In the genomic region with DNA sequence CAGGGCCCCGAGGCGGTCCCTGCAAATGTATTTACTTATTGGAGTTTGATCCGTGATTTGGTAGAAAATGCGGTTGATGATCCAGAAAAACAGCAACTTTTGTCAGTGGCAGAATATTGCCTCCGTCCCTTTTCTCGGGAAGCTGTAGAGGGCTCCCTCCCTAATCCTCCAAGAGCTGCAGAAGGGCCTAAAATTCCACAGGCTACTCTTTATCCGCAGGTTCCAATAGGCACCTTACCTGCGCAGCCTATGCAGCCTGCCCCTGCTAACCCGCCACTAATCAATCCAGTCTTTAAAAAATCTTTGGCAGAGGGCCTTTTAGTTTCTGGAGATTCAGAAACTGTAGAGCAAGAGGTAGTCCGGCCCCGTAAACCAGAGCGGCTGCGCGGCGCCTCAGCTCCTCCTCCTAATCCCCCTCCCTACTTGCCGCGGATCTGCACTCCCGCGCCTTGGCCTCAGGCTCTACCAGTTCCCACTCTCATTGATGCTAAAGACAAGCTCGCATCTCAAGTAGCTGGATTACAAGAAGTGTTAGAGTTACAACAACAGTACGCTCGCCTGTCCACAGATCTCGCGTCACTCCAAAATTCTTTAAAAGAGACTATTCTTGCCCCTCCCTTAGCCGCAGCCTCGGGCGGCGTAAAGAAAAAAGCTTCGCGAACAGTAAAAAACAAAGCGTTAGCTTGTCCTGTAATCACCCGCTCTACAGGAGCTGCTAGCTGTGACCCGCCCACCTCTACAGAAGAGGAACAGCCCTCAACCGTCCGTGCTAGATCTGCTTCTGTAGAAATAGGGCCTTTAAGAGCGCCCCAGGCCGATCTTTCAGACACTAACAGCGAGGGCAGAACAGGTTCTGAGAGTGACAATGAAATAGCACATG, we compare ENCODE assay signal across 8 mouse cellular contexts. TPM values are rescaled to one million over a fixed set of nuclear protein-coding genes. Genes with fewer than 3 reads are reported as not detected.
DNase-seq lines count a peak whose midpoint lies in the region; ATAC-seq and TF ChIP-seq lines count a peak whose summit lies in the region.

No protein-coding gene starts in this region.

- no peak for TF ChIP-seq EP300 in heart, adult 2 months (IDR thresholded peaks at IDR 0.05; ENCODE audit: insufficient read depth, low read depth, low read length)

- H3K4me3 ChIP-seq in embryonic facial prominence, embryonic 13.5 days = peak overlapping the region; percentile 48
- peak overlapping the region; percentile 56 for H3K4me3 ChIP-seq in heart, adult 2 months
- peak overlapping the region; percentile 45 for H3K4me3 ChIP-seq in limb, embryonic 15.5 days
- peak overlapping the region; percentile 43 for H3K4me3 ChIP-seq in midbrain, embryonic 16.5 days (ENCODE audit: low read depth, low read length)

- WGBS in embryonic facial prominence, embryonic 13.5 days = under 1% methylated on average over 38 of the region's 38 CpGs
- under 1% methylated on average over 38 of the region's 38 CpGs for WGBS in heart, adult 2 months
- under 1% methylated on average over 38 of the region's 38 CpGs for WGBS in limb, embryonic 15.5 days
- under 1% methylated on average over 38 of the region's 38 CpGs for WGBS in midbrain, embryonic 16.5 days

- H3K9ac ChIP-seq in embryonic facial prominence, embryonic 13.5 days = peak overlapping the region; percentile 74
- H3K9ac ChIP-seq in heart, adult 2 months (ENCODE audit: low read depth, low read length) = peak overlapping the region; percentile 70
- peak overlapping the region; percentile 26; the same call in 1 of the 2 replicates for H3K9ac ChIP-seq in limb, embryonic 15.5 days
- H3K9ac ChIP-seq in midbrain, embryonic 16.5 days (ENCODE audit: low read depth, low read length) = peak overlapping the region; percentile 60

- no peaks in the 10 kb centered on the region for H3K36me3 ChIP-seq in embryonic facial prominence, embryonic 13.5 days
- H3K36me3 ChIP-seq in heart, adult 2 months (ENCODE audit: control insufficient read depth, insufficient read depth, low read length) = no peaks in the 10 kb centered on the region
- H3K36me3 ChIP-seq in limb, embryonic 15.5 days = no peaks in the 10 kb centered on the region
- H3K36me3 ChIP-seq in midbrain, embryonic 16.5 days (ENCODE audit: control insufficient read depth, insufficient read depth, low read length) = no peaks in the 10 kb centered on the region

- H3K27ac ChIP-seq in embryonic facial prominence, embryonic 13.5 days = peak overlapping the region; percentile 93
- peak overlapping the region; percentile 48 for H3K27ac ChIP-seq in heart, adult 2 months
- H3K27ac ChIP-seq in limb, embryonic 15.5 days = peak overlapping the region; percentile 85
- H3K27ac ChIP-seq in midbrain, embryonic 16.5 days (ENCODE audit: low read length) = peak overlapping the region; percentile 73

- no peaks in the 10 kb centered on the region for H3K9me3 ChIP-seq in embryonic facial prominence, embryonic 13.5 days
- H3K9me3 ChIP-seq in limb, embryonic 15.5 days = no peaks in the 10 kb centered on the region
- no peaks in the 10 kb centered on the region for H3K9me3 ChIP-seq in midbrain, embryonic 16.5 days (replicated peaks; ENCODE audit: control insufficient read depth, low read length, poor library complexity, severe bottlenecking)

- H3K4me2 ChIP-seq in embryonic facial prominence, embryonic 13.5 days = peak overlapping the region; percentile 86
- H3K4me2 ChIP-seq in limb, embryonic 15.5 days = peak overlapping the region; percentile 82
- H3K4me2 ChIP-seq in midbrain, embryonic 16.5 days (ENCODE audit: low read length) = peak overlapping the region; percentile 79

- no peaks in the 10 kb centered on the region for H3K79me2 ChIP-seq in heart, adult 2 months (replicated peaks; ENCODE audit: control insufficient read depth, insufficient read depth, low read length)

- H3K27me3 ChIP-seq in embryonic facial prominence, embryonic 13.5 days = peaks cover 6% of the 10 kb centered on the region; the same call in 1 of the 2 replicates
- peaks cover 2% of the 10 kb centered on the region; the same call in 1 of the 2 replicates for H3K27me3 ChIP-seq in heart, adult 2 months (ENCODE audit: control insufficient read depth, insufficient read depth, low read length)
- no peaks in the 10 kb centered on the region; the same call in 1 of the 2 replicates for H3K27me3 ChIP-seq in limb, embryonic 15.5 days
- H3K27me3 ChIP-seq in midbrain, embryonic 16.5 days (ENCODE audit: control insufficient read depth, insufficient read depth, low read depth, low read length) = no peaks in the 10 kb centered on the region

- DNase-seq in layer of hippocampus, adult 11-12 months (ENCODE audit: low spot score) = peak; percentile 41
- DNase-seq in layer of hippocampus, adult 9-10 months (ENCODE audit: low spot score) = no peak
- DNase-seq in heart, adult 2 months = peak; percentile 71 to 74
- DNase-seq in kidney, adult 18-20 months = peak; percentile 68
- DNase-seq in spleen, postnatal 10 days (ENCODE audit: low spot score in 2 of 2) = peak; percentile 43 to 70

- TF ChIP-seq CTCF in heart, adult 2 months (IDR thresholded peaks at IDR 0.05) = peak; percentile 15; the same call in 1 of the 2 replicates

- ATAC-seq in embryonic facial prominence, embryonic 13.5 days (ENCODE audit: insufficient number of reproducible peaks, insufficient read depth, low FRiP score, low TSS enrichment, low read depth) = peak; percentile 87
- ATAC-seq in limb, embryonic 15.5 days (ENCODE audit: insufficient number of reproducible peaks, low FRiP score, low TSS enrichment, low read depth) = peak; percentile 84
- ATAC-seq in midbrain, embryonic 16.5 days = peak; percentile 96

- peaks cover 12% of the 10 kb centered on the region for H3K4me1 ChIP-seq in embryonic facial prominence, embryonic 13.5 days
- H3K4me1 ChIP-seq in heart, adult 2 months (ENCODE audit: control insufficient read depth, insufficient read depth, low read length) = no peaks in the 10 kb centered on the region
- H3K4me1 ChIP-seq in limb, embryonic 15.5 days = peaks cover 6% of the 10 kb centered on the region; the same call in 1 of the 2 replicates
- H3K4me1 ChIP-seq in midbrain, embryonic 16.5 days (ENCODE audit: control insufficient read depth, insufficient read depth, low read length) = peaks cover 5% of the 10 kb centered on the region; the same call in 1 of the 2 replicates

- TF ChIP-seq POLR2A in heart, adult 2 months (IDR thresholded peaks at IDR 0.05; ENCODE audit: insufficient read depth, low read depth, low read length) = 0 out of 2 replicates have a peak, but pooled peaks have one; percentile 29

- intact Hi-C loops in heart, adult 2 months (cut with DNase I) = no loop called here

RNA-seq across cellular contexts. Expression of a gene that starts 0.9 kb away (rescaled TPM):
- 11.8 and 13.1 TPM in 2 replicates for polyA plus RNA-seq in embryonic facial prominence, embryonic 13.5 days (2015; fragmentation: Nextera tagmentation; extraction: Ambion mirVana)
- total RNA-seq in heart, adult 2 months (2021) = under 1 TPM; 0.16 to 0.20 TPM
- polyA plus RNA-seq in heart, adult 2 months (2012; rRNA removed) = 0.16 and 0.18 TPM in 2 replicates
- 2.9 and 3.7 TPM in 2 replicates for polyA plus RNA-seq in limb, embryonic 15.5 days (2015; fragmentation: Nextera tagmentation; extraction: Ambion mirVana)
- 0.09 and 0.16 TPM in 2 replicates for polyA plus RNA-seq in midbrain, embryonic 16.5 days (2015; fragmentation: Nextera tagmentation; extraction: Ambion mirVana)

RNA-seq across cellular contexts. Expression of a gene that starts 55.3 kb away (rescaled TPM):
- 68.1 and 80.8 TPM in 2 replicates for polyA plus RNA-seq in embryonic facial prominence, embryonic 13.5 days (2015; fragmentation: Nextera tagmentation; extraction: Ambion mirVana)
- total RNA-seq in heart, adult 2 months (2021) = 10 to 100 TPM; 10.5 to 14.0 TPM
- 22.5 and 30.8 TPM in 2 replicates for polyA plus RNA-seq in heart, adult 2 months (2012; rRNA removed)
- polyA plus RNA-seq in limb, embryonic 15.5 days (2015; fragmentation: Nextera tagmentation; extraction: Ambion mirVana) = 48.7 and 53.5 TPM in 2 replicates
- polyA plus RNA-seq in midbrain, embryonic 16.5 days (2015; fragmentation: Nextera tagmentation; extraction: Ambion mirVana) = 32.3 and 32.6 TPM in 2 replicates
